Mouse (Mus musculus): Measurements from ENCODE around the gene 1700010B08Rik. TPM values are rescaled to one million over a fixed set of nuclear protein-coding genes. Genes with fewer than 3 reads are reported as not detected.
"Not testable (repeated sequence)": the region's sequence is repeated elsewhere in the genome, so short reads cannot be mapped to it uniquely, and the experiment has no call there.

Gene 1700010B08Rik
- total RNA-seq (2021), result not detected

GRCm38 (mm10) chr2:173719115-173719514, at the start of gene 1700010B08Rik:
Gene 1700010B08Rik, plus strand, starts transcription at chr2:173719415.
- intact Hi-C loops (cut with DNase I); DNase-seq (ENCODE audit: low spot score in 2 of 2): not testable (repeated sequence)

GRCm38 (mm10) chr2:173672328-173672896, 46.8 kb upstream of the 1700010B08Rik start:
- DNase-seq (ENCODE audit: low spot score in 2 of 2), result no peak
- intact Hi-C loops (cut with DNase I), result no loop called here

GRCm38 (mm10) chr2:173673469-173673868, 45.7 kb upstream of the 1700010B08Rik start:
- DNase-seq (ENCODE audit: low spot score in 2 of 2), result no peak
- intact Hi-C loops (cut with DNase I), result no loop called here

GRCm38 (mm10) chr2:173678593-173678992, 40.6 kb upstream of the 1700010B08Rik start:
- no peak for DNase-seq (ENCODE audit: low spot score in 2 of 2)
- intact Hi-C loops (cut with DNase I), result no loop called here

GRCm38 (mm10) chr2:173679217-173679616, 40.0 kb upstream of the 1700010B08Rik start:
- intact Hi-C loops (cut with DNase I), result no loop called here
- DNase-seq (ENCODE audit: low spot score in 2 of 2), result no peak

GRCm38 (mm10) chr2:173680153-173680552, 39.1 kb upstream of the 1700010B08Rik start:
- DNase-seq (ENCODE audit: low spot score in 2 of 2), result no peak
- intact Hi-C loops (cut with DNase I), result no loop called here

- intact Hi-C loops (cut with DNase I), result no loop called here
- DNase-seq (ENCODE audit: low spot score in 2 of 2), result no peak
These were observed 36.4 kb upstream of the 1700010B08Rik start for GRCm38 (mm10) chr2:173682773-173683172.

- no peak for DNase-seq (ENCODE audit: low spot score in 2 of 2)
- intact Hi-C loops (cut with DNase I), result no loop called here
These were observed 33.3 kb upstream of the 1700010B08Rik start for GRCm38 (mm10) chr2:173685781-173686361.

GRCm38 (mm10) chr2:173687363-173687762, 31.9 kb upstream of the 1700010B08Rik start:
- intact Hi-C loops (cut with DNase I), result no loop called here
- DNase-seq (ENCODE audit: low spot score in 2 of 2), result no peak

GRCm38 (mm10) chr2:173689835-173690234, 29.4 kb upstream of the 1700010B08Rik start:
- DNase-seq (ENCODE audit: low spot score in 2 of 2), result no peak
- intact Hi-C loops (cut with DNase I), result no loop called here

GRCm38 (mm10) chr2:173691748-173692147, 27.5 kb upstream of the 1700010B08Rik start:
- no peak for DNase-seq (ENCODE audit: low spot score in 2 of 2)
- intact Hi-C loops (cut with DNase I), result no loop called here

GRCm38 (mm10) chr2:173692693-173693092, 26.5 kb upstream of the 1700010B08Rik start:
- no peak for DNase-seq (ENCODE audit: low spot score in 2 of 2)
- intact Hi-C loops (cut with DNase I), result no loop called here

GRCm38 (mm10) chr2:173698850-173699249, 20.4 kb upstream of the 1700010B08Rik start:
- DNase-seq (ENCODE audit: low spot score in 2 of 2), result no peak
- intact Hi-C loops (cut with DNase I), result no loop called here

- no peak for DNase-seq (ENCODE audit: low spot score in 2 of 2)
- intact Hi-C loops (cut with DNase I), result no loop called here
These were observed 16.9 kb upstream of the 1700010B08Rik start for GRCm38 (mm10) chr2:173702096-173702866.

- intact Hi-C loops (cut with DNase I), result no loop called here
- DNase-seq (ENCODE audit: low spot score in 2 of 2), result no peak
These were observed 16.4 kb upstream of the 1700010B08Rik start for GRCm38 (mm10) chr2:173702867-173703237.

GRCm38 (mm10) chr2:173705827-173706551, 13.2 kb upstream of the 1700010B08Rik start:
- intact Hi-C loops (cut with DNase I), result no loop called here

GRCm38 (mm10) chr2:173707626-173708025, 11.6 kb upstream of the 1700010B08Rik start:
- DNase-seq (ENCODE audit: low spot score in 2 of 2), result not testable (repeated sequence)
- intact Hi-C loops (cut with DNase I), result loop anchor here (1.0 kb wide), 1 partner anchor 90 kb away; no protein-coding TSS in a partner anchor

More at GRCm38 (mm10) chr2:173705827-173706551, 13.2 kb upstream of the 1700010B08Rik start:
- no peak for DNase-seq (ENCODE audit: low spot score in 2 of 2)

GRCm38 (mm10) chr2:173710193-173710592, 9.0 kb upstream of the 1700010B08Rik start:
- intact Hi-C loops (cut with DNase I), result no loop called here
- no peak for DNase-seq (ENCODE audit: low spot score in 2 of 2)

GRCm38 (mm10) chr2:173712656-173713055, 6.6 kb upstream of the 1700010B08Rik start:
- intact Hi-C loops (cut with DNase I), result no loop called here
- DNase-seq (ENCODE audit: low spot score in 2 of 2), result no peak

GRCm38 (mm10) chr2:173713241-173713640, 6.0 kb upstream of the 1700010B08Rik start:
- DNase-seq (ENCODE audit: low spot score in 2 of 2), result no peak
- intact Hi-C loops (cut with DNase I), result no loop called here

Measured in left cerebral cortex, postnatal 36 days (tissue).